Mouse (Mus musculus) frontal cortex, adult 2 months (tissue): ENCODE measurements around the gene Ankmy1. TPM values are rescaled to one million over a fixed set of nuclear protein-coding genes. Genes with fewer than 3 reads are reported as not detected.
A peak's percentile ranks its signal among the peaks of the same experiment; 100 is the strongest.

Experiments used
- DNase-seq, 2 experiments: peaks; one replicate each; pipeline ENCODE4 v3.0.0; 2022; ENCODE audit warnings: low spot score in 1 of 2; ENCODE audit errors: extremely low spot score in 1 of 2
- polyA plus RNA-seq: library from polyadenylated mRNA; depleted of rRNA; stranded (reverse); fragments of >200 nt; gene quantifications from 2 replicates; pipeline ENCODE4 v1.2.3, GENCODE M21; 2012; rRNA removed

Ankmy1 gene
- polyA plus RNA-seq, 1 experiment: 0.34 TPM

DNA sequence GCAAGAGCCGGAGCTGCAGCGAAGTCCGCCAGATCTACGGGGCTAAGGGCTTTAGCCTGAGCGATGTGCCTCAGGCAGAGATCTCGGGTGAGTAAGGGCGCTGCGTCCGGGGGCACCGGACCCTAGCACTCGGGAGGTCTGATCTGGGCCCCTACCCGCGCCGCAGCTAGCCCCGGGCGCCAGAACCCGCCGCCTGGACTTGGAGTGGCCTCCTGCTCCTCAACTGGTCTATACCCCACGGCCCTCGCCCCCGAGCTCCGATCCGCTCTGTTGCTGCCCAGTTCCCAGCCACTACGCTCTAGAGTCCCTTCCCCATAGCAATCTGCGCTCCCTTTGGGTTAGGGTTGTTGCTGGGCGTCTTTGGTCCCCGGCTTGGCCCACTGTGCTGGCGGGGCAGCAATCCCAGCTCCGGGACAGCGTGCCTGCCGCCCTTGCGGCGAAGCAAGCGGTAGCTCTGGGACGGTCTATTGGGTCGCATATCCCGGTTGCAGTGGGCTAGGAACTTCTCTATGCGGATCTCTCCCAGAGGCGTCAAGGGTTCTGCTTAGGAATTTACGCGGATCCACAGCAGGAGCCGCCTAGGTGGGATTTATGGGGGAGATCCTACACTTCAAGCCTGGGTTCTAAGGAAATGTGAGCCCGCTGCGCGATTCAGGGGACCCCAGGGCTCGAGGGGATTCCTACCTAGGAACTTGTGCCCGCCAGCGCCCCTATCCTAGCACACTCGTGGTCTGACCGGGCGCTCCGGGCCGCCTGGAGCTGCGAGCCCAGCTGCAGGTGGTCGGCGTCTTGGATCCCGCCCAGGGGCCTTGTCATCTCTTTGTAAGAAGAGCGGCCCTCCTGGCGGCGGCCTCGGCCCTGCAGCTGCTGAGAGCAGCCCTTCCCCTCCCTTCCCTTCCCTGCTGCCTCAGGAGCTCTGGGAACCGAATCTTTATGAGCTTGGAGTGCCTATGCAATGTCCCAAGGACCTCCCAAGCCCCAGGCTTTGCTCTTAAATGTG lies 70.4 kb downstream of the Ankmy1 start:
- DNase-seq: peak in 1 of 2 experiments; percentile 50

DNA sequence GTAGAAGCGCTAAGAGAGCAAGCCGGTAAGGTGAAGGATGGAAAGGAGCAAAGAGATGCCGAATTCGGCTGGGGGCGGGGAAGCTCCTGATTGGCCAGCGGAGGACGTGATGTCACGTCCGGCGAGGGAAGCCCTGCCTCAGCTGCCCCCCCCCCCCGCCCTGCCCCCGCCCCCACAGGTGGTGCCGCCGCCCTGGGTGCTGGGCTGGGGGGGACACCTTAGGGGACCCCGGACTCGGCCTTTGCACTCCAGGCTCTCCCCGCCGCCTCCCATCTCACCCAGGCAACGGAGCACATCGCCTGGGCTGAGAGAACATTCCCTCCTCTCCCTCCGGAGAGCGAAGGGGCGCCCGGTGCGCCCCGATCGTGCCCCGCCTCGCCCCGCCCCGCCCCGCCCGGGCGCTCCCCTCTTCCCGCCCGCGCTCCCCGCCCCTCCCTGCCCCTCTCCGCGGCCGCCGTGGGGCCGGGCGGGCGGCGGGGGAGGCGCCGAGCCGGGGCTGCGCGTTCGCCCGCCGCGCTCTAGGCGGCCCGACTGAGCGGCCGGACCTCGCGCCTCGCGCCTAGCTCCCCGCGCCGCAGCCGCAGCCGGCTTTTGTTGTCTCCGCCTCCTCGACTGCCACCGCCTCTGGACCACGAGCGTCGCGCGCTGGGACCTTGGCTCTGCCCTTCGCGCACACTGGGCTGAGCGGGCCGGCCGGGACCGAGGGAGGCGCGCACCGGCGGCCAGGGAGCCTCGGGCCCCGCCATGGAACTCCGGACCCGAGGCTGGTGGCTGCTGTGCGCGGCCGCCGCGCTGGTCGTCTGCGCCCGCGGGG lies 71.3 kb downstream of the Ankmy1 start, which contains the start of gene Gpc1:
Gene Gpc1 (plus strand): TSS at position 458 of the 814 bp plus-strand sequence.
- peak; percentile 83 to 94 for DNase-seq

DNA sequence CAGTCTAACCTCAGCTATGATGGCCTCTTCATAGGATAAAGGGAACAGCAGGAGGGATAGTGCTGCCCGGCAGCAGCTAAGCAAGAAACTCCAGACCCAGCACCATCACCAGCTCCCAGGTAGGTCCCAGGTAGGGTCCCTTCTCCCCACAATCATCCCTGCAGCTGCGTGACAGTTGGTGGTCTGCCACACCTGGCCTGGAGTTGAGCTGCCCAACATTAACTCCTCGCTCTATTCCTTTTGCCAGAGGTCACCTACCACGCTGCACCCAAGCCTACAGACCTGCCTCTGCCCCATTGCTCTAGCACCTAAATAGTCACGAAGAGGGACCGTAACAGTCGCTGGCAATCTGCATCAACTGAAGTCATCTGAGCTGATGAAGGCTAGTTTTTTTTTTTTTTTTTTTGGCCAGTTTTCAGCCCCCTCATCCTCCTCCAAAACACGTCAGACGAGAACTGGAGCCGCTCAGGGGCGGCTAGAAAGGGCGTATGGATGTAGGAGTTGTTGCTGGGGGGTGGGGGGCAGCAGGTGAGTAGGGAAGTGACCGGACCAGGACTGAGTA lies 72.0 kb downstream of the Ankmy1 start:
- no peak for DNase-seq

DNA sequence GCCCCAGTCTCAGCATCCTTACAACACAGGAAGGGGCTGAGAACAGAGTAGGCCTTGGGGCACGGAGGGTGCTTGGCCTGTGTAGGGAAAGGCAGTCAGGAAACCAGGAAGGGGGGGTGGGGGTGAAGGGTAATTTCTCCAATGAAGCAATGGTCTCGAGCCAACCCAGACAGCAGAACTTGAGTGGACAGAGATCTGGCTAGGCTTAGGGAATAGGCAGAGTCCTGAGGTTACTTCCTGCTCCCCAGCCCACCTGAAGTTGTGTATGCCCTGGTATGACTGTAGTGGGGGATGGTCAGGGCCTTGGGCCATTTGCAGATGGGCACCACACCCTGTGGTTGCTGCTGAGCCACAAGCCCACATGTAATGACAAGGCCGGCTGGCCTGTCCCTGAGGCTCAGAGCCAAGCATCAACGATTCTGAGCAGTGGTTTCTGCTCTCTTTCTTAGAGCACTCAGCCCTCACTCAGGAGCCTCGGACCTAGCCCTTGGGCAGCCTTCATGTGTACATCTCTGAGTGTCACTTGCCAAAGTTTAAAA lies 86.9 kb downstream of the Ankmy1 start:
- no peak for DNase-seq

DNA sequence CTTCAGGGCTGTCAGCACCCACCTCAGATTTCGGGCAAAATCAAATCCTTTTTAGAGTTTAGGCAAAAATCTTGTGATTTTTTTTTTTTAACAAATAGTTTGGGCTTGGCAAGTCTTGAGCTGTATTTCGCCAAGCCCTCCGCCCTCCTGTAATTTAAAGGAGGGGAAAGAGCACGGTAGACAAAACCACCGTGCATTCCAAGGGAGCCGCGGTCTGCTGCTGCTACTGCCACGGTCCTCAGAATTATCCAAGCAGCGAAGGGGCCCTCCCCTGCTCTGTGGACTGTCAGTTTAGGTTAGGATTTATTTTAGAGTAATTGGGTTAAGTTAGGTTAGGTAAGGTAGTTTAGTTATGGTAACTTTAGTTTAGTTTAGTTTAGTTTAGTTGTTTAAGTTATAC lies 87.6 kb downstream of the Ankmy1 start:
- no peak for DNase-seq

DNA sequence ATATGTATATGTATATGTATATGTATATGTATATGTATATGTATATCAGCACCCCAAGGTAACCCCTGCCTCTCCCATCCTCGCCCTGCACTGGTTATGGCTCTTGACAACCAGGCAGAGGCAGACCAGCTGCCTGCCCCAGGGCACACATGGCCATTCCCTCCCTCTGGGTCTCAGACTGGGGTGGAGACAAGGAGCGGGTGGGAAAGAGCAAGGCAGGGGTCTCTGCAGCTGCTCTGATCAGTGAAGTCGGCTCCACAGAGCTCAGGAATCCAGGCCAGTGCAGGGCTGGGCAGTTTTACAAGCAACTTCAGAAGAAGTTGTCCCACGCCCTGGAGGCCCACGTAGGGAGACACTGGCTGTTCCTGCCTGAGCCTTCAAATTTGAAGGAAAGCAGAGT lies 88.4 kb downstream of the Ankmy1 start:
- no peak for DNase-seq

Other genes starting within 250 kb of the Ankmy1 start
- gene Gpc1, start 71.3 kb downstream of the Ankmy1 start, polyA plus RNA-seq: 60.9 and 64.8 TPM in 2 replicates
- gene Dusp28, start 4.1 kb upstream of the Ankmy1 start, polyA plus RNA-seq: 45.5 and 47.4 TPM in 2 replicates
- gene Rnpepl1, start 7.9 kb upstream of the Ankmy1 start, polyA plus RNA-seq: 43.1 and 48.1 TPM in 2 replicates
- 35.3 and 39.4 TPM in 2 replicates for gene Capn10, start 31.5 kb upstream of the Ankmy1 start, polyA plus RNA-seq
- gene Gpr35, start 48.0 kb upstream of the Ankmy1 start, polyA plus RNA-seq: 0.36 and 0.40 TPM in 2 replicates
- not detected in 2 replicates for gene Aqp12, start 103.4 kb upstream of the Ankmy1 start, polyA plus RNA-seq
- 305 and 323 TPM in 2 replicates for gene Kif1a, start 199.0 kb upstream of the Ankmy1 start, polyA plus RNA-seq
- not detected in 2 replicates for gene Agxt, start 232.3 kb upstream of the Ankmy1 start, polyA plus RNA-seq